Mouse (Mus musculus) layer of hippocampus, adult 11-12 months (tissue): ENCODE results near the gene Vmn2r109.
"Not testable (repeated sequence)": the region's sequence is repeated elsewhere in the genome, so short reads cannot be mapped to it uniquely, and the experiment has no call there.

Source experiments
- DNase-seq: peaks from one replicate; pipeline ENCODE4 v3.0.0; 2022; ENCODE audit warnings: low spot score

The Vmn2r109 gene

GRCm38 (mm10) chr17:20564656-20565055, at the start of gene Vmn2r109:
Gene Vmn2r109, minus strand, starts transcription at chr17:20564756.
- no peak for DNase-seq

DNA sequence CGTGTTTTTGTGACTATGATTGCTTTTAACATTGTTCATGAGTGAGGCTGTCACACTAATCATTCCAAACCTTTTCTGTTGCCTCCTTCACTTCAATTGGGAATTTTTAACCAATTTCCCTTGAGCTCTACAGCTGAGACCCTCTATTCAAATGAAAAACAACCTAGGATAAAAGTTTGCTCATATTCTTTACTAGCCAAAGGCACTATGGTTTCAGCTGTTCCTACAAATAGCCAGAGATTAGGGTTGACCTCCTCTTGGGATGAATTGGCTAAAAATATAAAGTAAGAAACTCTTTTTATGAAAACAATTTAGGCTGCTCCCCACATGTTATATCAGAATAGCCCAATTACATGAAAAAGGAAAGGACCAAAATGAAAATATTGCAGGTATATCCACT, 31.8 kb upstream of the Vmn2r109 start, which contains the start of gene Vmn2r110:
Vmn2r110 (minus strand) TSS at position 101 of the 400 bp plus-strand sequence.
- DNase-seq: no peak

- DNase-seq: not testable (repeated sequence)
Observed at GRCm38 (mm10) chr17:20508247-20508646, 56.3 kb downstream of the Vmn2r109 start.

DNA sequence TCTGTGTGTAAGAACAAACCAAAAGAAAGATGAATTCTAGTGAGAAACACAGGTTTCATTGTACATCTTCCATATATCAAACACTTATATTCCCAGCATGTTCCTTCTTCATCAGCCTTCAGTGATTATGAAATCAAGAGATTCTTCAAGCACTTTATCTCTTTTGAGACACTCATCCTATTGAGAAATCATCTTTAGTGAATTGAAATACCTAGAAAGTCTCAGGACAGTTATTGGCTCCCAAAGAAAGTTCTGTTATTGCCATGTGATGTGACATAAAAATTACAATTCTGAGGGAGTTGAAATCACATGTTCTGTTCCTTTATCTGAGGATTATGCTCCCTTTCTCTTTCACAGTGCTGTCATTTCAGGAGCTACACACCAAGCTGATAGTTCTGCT, 66.7 kb downstream of the Vmn2r109 start, which contains the start of gene Vmn1r225:
Vmn1r225 (plus strand) TSS at position 301 of the 400 bp plus-strand sequence.
- no peak for DNase-seq
